Mouse (Mus musculus): Measurements from ENCODE around the gene Cx3cr1.
"Not testable (repeated sequence)": the region's sequence is repeated elsewhere in the genome, so short reads cannot be mapped to it uniquely, and the experiment has no call there.

Cx3cr1 gene

GRCm38 (mm10) chr9:120030421-120030820 is 39.3 kb downstream of the Cx3cr1 start:
- DNase-seq (ENCODE audit: extremely low spot score, low read depth, low spot score) = no peak

DNA sequence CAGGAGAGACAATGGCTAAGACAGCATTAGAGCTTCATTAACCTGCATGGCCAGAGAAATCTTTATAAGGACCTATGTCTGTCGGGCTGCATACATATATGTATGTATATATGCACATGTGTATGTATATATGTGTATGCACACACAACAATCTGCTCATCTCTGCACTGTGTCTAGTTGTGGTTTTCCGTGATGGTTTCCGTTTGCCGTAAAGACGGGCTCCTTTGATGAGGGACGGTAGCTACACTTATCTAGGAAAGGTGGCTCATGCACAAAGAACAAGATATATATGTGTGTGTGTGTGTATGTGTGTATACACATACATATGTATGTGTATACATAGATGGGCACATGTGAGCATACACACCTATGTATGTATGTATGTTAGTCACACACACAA is 39.8 kb downstream of the Cx3cr1 start:
- no peak for DNase-seq (ENCODE audit: extremely low spot score, low read depth, low spot score)

GRCm38 (mm10) chr9:120027401-120028151 is 42.1 kb downstream of the Cx3cr1 start:
- DNase-seq (ENCODE audit: extremely low spot score, low read depth, low spot score) = peak; percentile 53

- DNase-seq (ENCODE audit: extremely low spot score, low read depth, low spot score) = no peak
Observed at GRCm38 (mm10) chr9:120024625-120025024, 45.1 kb downstream of the Cx3cr1 start.

- DNase-seq (ENCODE audit: extremely low spot score, low read depth, low spot score) = no peak
Observed at GRCm38 (mm10) chr9:120024171-120024570, 45.5 kb downstream of the Cx3cr1 start.

DNA sequence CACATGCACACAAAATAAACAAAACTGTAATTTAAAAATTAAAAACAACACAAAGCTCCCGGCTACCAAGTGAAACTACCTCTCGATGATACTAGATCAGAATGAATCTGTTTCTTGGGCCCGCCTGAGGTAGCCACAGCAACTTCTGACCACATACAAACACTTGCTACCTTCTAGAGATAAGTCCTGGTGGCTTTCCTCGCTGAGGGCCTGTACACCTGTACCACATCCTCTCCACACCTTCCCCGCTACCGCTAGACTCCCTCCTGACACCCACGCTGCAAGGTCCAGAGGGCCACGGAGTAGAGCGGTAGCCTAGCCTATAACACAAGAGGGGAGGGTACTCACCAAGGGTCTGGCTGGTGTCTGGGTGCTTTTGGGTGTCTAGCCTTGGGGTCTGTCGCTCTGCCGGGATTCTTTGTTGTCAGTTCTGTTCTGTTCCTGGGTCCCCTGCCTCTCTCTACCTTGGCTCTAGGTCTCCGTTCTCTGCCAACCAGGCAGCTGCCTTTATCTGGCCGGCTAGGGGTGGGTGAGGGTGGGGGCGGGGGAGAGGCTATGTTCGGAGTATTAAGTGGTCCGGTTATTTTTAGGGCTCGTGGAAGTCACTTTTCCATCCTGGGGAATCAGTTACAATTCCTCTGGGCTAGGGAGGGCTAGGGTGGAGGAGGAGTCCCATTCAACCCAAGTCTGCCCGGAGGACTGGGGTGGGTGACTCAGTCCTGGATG is 46.4 kb downstream of the Cx3cr1 start, which contains the start of gene Xirp1:
Xirp1 (minus strand) TSS at position 513 of the 726 bp plus-strand sequence.
- DNase-seq (ENCODE audit: extremely low spot score, low read depth, low spot score) = no peak

- no peak for DNase-seq (ENCODE audit: extremely low spot score, low read depth, low spot score)
Observed at GRCm38 (mm10) chr9:120021164-120021563, 48.5 kb downstream of the Cx3cr1 start.

GRCm38 (mm10) chr9:120020285-120020890 is 49.3 kb downstream of the Cx3cr1 start:
- DNase-seq (ENCODE audit: extremely low spot score, low read depth, low spot score) = peak; percentile 33

DNA sequence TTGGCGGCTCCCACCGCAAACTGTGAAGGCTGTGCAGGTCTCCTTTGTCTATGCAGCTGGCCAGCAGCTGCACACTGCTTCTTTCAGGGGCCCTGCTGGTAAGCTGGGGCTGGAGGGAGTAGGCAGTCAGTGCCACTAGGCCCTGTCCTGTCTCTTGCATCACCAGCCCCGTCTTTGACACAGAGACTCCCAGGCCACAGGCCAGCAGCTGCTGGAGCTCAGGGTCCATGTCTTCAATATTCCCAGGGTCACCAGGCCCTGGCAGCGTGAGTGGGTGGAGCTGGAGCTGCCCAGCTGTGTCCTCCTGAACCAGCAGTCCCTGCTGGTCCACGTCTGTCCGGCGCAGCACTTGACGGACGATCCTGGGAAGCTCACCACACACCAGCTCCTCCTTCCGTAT is 52.7 kb downstream of the Cx3cr1 start:
- no peak for DNase-seq (ENCODE audit: extremely low spot score, low read depth, low spot score)

GRCm38 (mm10) chr9:120014828-120015227 is 54.9 kb downstream of the Cx3cr1 start:
- DNase-seq (ENCODE audit: extremely low spot score, low read depth, low spot score) = no peak

- DNase-seq (ENCODE audit: extremely low spot score, low read depth, low spot score) = no peak
Observed at GRCm38 (mm10) chr9:120013251-120013820, 56.3 kb downstream of the Cx3cr1 start.

DNA sequence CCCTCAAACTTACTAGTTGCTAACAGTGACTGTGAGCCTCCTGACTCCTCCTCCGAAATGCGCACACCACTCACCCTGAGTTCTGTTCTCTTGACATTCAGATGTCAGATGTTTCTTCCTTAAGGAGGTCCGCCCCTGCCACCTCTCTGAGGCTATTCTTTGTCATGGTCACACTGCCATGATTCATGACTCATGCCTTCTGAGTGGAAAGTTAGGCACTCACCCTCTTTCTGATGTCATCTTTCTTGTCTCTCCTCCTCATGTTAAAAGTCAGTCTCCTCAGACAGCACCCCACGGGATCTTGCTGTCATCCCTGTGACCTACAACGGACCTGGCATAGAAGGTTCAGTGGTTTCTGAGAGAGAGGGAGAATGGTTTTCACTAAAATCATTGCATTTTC is 56.9 kb downstream of the Cx3cr1 start:
- no peak for DNase-seq (ENCODE audit: extremely low spot score, low read depth, low spot score)

GRCm38 (mm10) chr9:120012161-120012560 is 57.5 kb downstream of the Cx3cr1 start:
- not testable (repeated sequence) for DNase-seq (ENCODE audit: extremely low spot score, low read depth, low spot score)

DNA sequence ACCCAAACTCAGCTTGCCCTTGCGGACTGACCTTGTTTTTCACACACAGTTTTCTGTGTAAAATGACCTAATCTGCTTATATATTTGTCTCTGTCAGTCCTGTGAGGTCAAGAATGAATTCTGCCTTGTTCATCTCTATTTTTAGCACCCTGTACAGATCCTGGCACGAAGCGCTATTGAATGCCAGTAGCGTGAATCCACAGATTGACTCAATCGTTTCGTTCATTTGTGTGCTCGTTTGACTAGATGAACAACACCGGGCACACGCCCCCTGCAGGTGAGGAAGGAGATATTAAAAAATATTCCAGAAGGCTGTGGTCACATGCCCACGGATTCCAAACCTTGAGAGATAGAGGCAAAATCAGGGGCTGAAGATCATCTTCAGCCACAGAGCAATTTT is 58.1 kb downstream of the Cx3cr1 start:
- DNase-seq (ENCODE audit: extremely low spot score, low read depth, low spot score) = peak; percentile 42

DNA sequence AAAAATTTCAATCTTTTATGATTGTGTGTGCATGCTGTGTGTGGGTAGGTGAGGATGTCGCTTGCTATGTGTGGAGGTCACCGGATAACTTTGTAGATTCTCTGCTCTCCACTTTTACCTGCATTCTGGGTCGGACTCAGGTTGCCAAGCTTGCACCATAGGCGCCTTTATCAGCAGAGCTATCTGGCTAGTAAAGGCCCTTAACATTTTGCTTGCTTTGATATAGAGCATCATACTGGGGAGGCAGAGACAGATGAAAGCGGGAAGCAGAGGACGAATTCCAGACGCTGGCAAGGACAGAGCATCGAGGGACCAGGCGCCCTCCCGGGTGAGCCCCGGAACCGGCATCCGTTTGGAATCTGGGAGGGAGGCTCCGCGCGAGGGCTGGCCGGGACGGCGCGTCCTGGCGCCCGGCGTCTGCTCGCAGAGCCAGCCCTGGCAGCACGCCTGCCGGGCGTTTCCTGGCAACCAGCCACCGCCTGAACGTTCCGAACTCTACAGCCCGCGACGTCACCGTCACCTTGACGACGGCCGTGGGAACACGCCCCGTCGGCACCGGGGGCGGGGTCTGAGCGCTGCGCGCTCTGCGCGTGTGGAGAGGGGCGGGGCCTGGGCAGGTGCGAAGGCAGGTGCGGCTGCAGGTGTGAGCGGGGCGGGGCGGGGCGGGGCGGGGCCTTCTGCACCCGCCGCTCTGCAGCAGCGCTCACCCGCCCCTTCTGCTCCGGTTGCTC is 58.7 kb downstream of the Cx3cr1 start:
- peak; percentile 71 for DNase-seq (ENCODE audit: extremely low spot score, low read depth, low spot score)

DNA sequence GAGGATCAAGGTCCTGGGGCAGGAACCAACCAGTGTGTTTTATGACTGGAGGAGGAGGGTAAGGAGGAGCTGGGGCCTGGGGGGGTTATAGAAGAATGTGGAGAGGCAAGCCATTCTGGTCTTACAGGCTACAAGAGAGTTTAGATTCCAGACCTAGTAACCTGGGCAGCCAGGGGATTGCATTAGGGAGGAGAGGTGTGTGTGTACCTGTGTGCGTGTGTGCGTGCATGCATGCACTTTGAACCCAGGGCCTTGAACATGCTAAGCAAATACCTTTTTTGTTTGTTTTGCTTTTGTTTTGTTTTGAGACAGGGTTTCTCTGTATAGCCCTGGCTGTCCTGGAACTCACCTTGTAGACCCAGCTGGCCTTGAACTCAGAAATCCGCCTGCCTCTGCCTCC is 59.8 kb downstream of the Cx3cr1 start:
- no peak for DNase-seq (ENCODE audit: extremely low spot score, low read depth, low spot score)

DNA sequence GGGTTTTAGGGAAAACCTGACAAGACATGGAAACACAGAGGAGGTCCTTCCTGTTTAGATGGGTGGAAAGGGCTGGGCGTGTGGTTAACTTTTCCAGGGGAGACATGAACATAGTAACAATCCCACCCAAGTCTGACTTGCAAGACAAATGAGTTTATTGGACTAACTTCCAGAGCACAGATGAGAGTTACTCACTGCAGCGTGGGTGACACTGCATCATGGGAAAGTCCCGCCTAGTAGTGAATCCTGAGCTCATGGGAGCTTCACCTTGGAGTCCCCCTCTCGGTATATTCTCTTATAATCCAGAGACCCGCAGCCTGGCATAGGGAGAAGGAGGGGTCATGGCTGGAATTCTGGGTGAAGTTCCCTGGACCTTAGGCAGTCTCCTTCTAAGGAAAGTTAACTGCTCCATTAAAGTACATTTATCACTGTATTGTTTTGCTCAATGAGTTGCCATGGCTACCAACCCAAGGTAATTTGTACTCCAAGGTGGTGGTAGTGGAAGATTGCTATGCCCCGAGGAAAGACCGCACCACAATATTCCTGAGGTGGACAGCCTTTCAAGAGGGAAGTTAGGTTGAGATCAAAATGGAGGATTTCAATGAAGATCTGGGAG is 60.3 kb downstream of the Cx3cr1 start:
- DNase-seq (ENCODE audit: extremely low spot score, low read depth, low spot score) = no peak

DNA sequence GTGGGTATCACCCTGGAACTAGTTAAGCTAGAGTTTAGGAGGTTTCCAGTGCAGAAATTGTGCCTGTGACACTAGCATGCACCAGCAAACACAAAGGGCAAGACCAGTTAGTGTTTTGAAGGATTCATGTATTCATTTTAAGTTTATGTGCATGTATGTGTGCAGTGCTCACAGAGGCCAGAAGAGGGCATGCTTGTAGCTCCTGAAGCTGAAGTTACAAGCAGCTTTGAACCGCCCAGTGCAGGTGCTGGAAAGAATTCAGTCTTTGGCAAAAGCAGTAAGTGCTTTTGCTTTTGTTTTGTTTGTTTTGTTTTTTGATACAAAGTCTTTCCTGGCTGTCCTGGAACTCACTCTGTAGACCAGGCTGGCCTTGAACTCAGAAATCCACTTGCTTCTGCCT is 61.8 kb downstream of the Cx3cr1 start:
- DNase-seq (ENCODE audit: extremely low spot score, low read depth, low spot score) = no peak

DNA sequence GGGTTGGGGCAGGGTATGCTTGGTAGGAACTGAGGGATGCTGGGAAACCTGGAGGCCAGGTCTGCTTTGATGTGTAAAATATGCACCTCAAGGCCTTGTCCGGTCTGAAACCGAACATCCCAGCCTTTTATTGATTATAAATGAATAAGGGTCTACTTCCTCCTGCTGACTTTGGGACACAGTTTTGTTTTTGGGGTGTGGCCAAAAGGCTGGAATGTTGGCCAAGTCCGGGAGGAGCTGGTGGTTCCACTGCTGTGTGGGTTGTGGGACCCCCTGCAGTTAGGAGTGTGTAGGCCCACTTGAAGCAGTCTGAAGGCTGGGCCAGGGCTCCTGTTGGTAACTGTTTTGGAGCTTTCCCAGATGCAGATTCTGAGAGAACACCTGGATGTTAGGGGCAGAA is 63.7 kb downstream of the Cx3cr1 start:
- DNase-seq (ENCODE audit: extremely low spot score, low read depth, low spot score) = no peak

- no peak for DNase-seq (ENCODE audit: extremely low spot score, low read depth, low spot score)
Observed at GRCm38 (mm10) chr9:120002893-120003292, 66.8 kb downstream of the Cx3cr1 start.
